Mouse (Mus musculus) cerebellum, postnatal 10 days (tissue): Measurements from ENCODE around the gene Abcg8.

Experiments used
- DNase-seq, 2 experiments: peaks; one replicate each; pipeline ENCODE4 v3.0.0; 2021; ENCODE audit warnings: mixed read lengths in 2 of 2

Abcg8 gene

GRCm38 (mm10) chr17:84716252-84716872, 40.3 kb downstream of the Abcg8 start:
- no peak for DNase-seq

DNA sequence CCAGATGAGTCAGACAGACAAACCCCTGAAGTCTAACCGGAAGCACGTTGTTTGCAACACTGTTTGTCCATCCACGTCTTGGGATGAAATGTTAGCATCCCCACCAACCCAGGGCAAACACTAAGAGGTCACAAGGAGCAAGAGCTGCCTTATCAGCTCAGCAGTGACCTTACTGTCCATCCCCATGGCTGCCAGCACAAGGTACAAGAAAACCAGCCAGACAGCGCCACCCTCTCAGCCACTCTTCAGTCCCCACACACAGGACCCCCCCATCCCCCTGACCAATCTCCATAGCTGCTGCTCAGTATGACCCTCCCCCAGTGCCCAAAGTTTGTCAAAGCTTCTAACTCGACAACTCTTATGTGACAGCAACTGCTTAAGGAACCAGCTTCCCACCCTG, 41.3 kb downstream of the Abcg8 start:
- no peak for DNase-seq

- no peak for DNase-seq
These were observed 43.0 kb downstream of the Abcg8 start for GRCm38 (mm10) chr17:84719105-84719504.

GRCm38 (mm10) chr17:84724028-84724427, 47.9 kb downstream of the Abcg8 start:
- no peak for DNase-seq

- no peak for DNase-seq
These were observed 49.1 kb downstream of the Abcg8 start for GRCm38 (mm10) chr17:84725163-84725562.

DNA sequence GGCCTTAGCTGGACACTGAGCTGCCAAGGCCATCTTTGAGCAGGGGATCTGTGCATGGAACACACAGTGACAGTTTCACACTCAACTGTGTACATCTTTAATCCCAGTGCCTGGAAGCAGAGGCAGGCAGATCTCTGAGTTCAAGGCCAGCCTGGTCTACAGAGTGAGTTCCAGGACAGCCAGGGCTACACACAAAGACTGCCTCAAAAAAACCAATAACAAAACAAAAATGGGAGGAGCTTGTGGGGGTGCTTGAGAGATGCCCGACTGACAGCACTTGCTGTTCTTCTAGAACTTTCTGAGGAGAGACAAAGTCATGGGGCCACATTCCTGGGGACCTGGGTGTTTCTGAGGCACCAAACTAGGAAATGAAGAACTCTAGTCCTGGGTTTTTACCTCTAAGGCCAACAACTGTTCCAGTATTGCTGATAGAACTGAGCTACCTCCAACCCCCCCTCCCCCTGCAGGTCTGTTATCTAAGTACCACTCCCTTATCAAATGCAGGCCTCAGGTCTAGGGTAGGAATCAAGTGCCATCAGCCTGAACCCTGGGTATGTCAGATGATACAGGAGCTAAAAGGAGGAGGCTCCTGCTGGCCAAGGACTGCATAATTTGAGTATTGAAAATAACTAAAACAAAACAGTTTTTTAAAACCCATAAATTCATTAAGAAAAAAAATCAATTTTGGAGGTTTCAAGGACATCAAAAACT, 52.3 kb downstream of the Abcg8 start:
- DNase-seq, result no peak

DNA sequence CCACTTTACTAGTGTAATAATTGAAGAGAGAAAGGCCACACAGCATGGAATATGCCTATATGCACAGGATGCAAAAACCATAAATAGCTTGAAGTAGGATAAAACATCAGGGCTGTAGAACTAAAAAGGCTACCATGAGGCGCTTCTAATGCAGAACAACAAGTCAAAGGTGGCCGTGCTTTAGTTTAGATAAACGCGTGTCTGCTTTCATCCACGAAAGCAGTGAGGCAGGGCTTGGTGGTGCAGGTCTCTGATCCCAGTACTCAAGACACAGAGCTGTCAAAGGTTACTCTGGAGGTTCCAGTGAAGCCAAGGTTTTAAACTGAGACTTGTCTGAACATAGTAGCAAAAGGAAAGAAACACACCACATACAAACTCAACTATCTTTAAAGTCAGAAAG, 53.0 kb downstream of the Abcg8 start:
- DNase-seq, result no peak

DNA sequence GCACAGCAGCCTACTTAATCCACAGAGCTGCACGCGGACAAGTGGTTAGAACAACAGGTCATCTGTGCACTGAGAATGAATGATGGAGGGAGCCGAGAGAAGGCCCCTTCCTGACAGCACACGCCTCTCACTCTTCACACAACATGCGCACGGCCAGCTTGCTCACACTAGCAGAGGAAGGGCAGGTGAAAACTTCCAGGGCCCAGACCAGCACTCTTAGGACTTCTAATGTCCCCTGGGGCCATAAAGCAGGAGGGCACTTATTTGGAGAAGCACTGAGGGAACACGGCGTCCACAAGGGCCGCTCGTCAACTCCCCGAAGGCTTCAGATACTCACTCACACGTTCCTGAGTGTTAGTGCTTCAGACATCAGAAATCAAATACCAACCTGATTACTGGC, 55.3 kb downstream of the Abcg8 start:
- DNase-seq, result no peak

DNA sequence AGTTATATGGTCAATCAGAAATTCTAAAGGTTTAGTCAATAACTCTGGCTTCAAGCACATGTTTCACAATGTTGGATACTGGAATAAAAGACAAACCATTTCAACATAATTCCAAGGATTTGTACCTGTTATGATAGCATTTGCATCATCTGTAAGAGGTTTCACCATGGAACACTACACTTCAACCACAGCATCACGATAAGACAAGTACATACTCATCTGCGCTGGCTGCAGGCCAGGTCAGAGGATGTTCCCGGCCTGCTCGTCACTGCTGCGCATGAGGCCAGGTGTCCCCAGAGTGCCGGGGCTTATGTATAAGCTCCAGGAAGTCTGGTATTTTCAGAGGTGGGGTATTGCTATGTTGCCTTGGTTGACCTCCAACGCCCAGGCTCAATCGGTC, 56.5 kb downstream of the Abcg8 start:
- DNase-seq, result no peak

DNA sequence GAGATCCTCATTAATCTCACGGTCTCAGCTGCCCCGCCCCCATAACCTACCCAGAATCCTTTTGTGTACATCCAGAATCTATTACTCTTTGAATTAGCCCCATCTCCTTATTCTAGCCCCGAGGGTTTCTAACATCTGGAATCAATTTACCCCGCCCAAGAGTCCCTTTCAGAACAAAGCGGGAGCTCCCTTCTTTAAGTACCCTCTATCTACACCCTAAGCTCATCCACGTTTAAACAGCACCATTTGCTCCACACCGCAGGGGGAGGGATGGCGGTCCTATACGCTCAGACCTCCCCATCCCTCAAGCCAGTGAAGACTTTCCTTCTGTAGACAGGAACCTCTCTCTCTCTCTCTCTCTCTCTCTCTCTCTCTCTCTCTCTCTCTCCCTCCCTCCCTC, 60.6 kb downstream of the Abcg8 start:
- DNase-seq, result no peak

GRCm38 (mm10) chr17:84738073-84738797, 62.1 kb downstream of the Abcg8 start:
- peak; percentile 18 to 38 for DNase-seq

GRCm38 (mm10) chr17:84744256-84744655, 68.2 kb downstream of the Abcg8 start:
- DNase-seq, result no peak

DNA sequence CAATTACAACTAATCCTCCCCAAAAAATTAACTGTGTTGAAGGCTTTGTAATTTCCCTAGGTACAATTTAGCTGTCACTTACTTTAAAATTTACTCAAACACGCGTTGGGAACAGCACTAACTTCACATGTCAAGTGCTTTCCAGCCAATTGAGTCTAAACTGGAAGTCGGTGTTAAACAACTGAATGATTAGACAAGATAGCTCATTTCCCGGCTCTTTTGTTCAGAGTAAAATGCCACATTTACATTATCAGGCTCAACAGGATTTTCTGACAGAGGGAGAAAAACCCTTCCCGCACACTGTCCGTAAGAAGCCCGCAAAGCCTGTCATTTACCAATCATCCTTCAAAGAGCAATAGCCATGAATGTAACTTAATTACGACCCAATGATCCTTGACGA, 68.9 kb downstream of the Abcg8 start:
- no peak for DNase-seq

GRCm38 (mm10) chr17:84747212-84747611, 71.1 kb downstream of the Abcg8 start:
- no peak for DNase-seq

DNA sequence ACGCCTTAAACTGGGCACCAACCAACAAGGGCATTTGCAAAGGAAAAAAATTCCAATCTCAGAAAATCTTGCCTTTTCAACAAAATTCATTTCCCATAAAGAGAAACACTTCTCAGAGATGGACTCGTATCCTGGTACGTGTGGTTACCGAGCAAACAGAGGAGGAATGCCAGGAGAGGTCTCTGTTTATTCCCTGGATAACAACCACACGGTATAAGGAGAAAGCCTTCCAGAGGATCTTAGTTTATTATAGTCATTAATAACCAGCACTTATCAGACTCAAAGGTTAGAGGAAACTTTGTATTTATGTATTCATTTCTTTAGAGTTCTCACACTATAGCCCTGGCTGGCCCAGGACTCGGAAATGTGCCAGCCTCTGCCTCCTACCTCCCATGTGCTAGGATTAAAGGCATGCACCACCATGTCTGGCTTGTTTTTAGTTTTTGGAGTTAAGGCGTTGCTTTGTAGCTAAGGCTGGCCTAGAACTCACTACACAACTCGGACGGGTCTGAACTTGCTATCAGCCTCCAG, 72.1 kb downstream of the Abcg8 start:
- no peak for DNase-seq

GRCm38 (mm10) chr17:84749297-84749696, 73.2 kb downstream of the Abcg8 start:
- DNase-seq, result no peak
